Mouse (Mus musculus): ENCODE data around the gene Fam71a. TPM values are rescaled to one million over a fixed set of nuclear protein-coding genes. Genes with fewer than 3 reads are reported as not detected.

Fam71a gene
- polyA plus RNA-seq, 2 experiments, result not detected

DNA sequence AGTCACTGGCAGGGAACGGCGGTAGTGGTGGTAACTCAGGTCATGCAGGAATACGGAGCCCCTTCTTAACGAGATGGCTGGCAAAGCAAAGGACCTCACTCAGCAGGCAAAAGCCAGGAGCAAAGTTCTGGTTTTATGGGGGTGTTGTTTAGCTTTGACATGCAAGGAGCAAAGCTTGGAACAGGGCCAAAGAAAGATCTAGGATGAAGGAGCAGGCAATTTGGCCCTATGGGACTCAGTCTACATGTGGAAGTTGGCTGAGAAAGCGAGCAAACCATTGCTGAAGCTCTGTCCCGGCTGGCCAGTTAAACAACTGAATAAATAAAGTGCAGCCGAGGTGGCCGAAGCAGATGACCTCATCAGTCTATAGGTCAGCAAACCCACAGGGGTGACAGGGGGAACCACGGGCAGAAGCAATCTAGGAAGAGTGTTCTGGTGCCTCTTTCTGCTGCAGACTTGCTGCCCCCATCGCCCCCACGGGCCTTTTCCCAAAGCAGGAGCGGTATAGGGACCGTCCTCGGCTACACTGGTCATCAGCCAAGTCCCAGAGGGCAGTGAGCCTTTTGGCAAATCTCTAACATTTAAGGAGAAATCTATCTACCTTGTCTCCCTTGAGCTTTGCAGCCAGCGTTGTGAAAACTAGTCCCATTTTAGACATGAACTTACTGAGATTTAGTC is 14.0 kb upstream of the Fam71a start:
- no peak for DNase-seq (ENCODE audit: low read depth in 3 of 3, low spot score in 3 of 3)
- H3K9ac ChIP-seq (replicated peaks), result no peak overlapping the region
- H3K4me2 ChIP-seq (ENCODE audit: low read depth), result no peak overlapping the region
- H3K27me3 ChIP-seq (ENCODE audit: control insufficient read depth, insufficient read depth, low read length), result peaks cover 48% of the 10 kb centered on the region
- H3K4me1 ChIP-seq (replicated peaks; ENCODE audit: control insufficient read depth in 2 of 2, insufficient read depth in 2 of 2, low read length in 1 of 2), result peaks cover 0 to 6% of the 10 kb centered on the region in 2 experiments; a peak in 2 of 4 replicates
- H3K27ac ChIP-seq, result no peak overlapping the region
- H3K9me3 ChIP-seq (ENCODE audit: control insufficient read depth, low read length), result no peaks in the 10 kb centered on the region
- no peaks in the 10 kb centered on the region for H3K36me3 ChIP-seq (replicated peaks; ENCODE audit: control insufficient read depth, insufficient read depth, low read depth)
- ATAC-seq (ENCODE audit: insufficient read depth), result no peak
- WGBS (ENCODE audit: insufficient replicate concordance), result 31% methylated on average over 15 of the region's 15 CpGs
- H3K4me3 ChIP-seq (ENCODE audit: insufficient read depth in 1 of 2, low read depth in 2 of 2, low read length in 2 of 2), result no peak overlapping the region
- no peak for TF ChIP-seq EP300 (IDR thresholded peaks at IDR 0.05; ENCODE audit: low read depth)
- no peak for TF ChIP-seq CTCF (IDR thresholded peaks at IDR 0.05; ENCODE audit: low read depth)

DNA sequence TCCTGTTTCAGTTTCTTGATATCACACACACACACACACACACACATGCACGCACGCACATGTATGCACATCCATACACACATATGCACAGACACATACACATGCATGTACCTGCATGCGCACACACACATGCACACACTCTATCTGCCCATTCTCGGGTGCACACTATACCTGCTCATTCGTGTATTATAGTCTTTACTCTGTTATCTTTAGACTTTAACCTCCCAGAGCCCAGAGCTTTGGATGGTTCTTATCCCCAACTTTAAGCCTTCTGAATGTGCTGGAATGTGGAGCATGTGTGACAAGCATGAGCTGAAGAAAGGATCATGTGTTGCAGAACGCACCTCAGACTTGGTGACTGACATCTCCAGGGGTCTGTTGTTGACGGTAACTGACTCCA is 12.3 kb upstream of the Fam71a start:
- TF ChIP-seq EP300 (IDR thresholded peaks at IDR 0.05; ENCODE audit: low read depth) (no peak), CTCF (IDR thresholded peaks at IDR 0.05; ENCODE audit: low read depth) (no peak)
- no peaks in the 10 kb centered on the region for H3K9me3 ChIP-seq (ENCODE audit: control insufficient read depth, low read length)
- ATAC-seq (ENCODE audit: insufficient read depth), result no peak
- H3K36me3 ChIP-seq (replicated peaks; ENCODE audit: control insufficient read depth, insufficient read depth, low read depth), result no peaks in the 10 kb centered on the region
- no peak overlapping the region for H3K9ac ChIP-seq (replicated peaks)
- 63% methylated on average over 7 of the region's 7 CpGs for WGBS (ENCODE audit: insufficient replicate concordance)
- no peak overlapping the region for H3K4me2 ChIP-seq (ENCODE audit: low read depth)
- peaks cover 32% of the 10 kb centered on the region for H3K27me3 ChIP-seq (ENCODE audit: control insufficient read depth, insufficient read depth, low read length)
- DNase-seq (ENCODE audit: low read depth in 3 of 3, low spot score in 3 of 3), result no peak
- no peak overlapping the region for H3K4me3 ChIP-seq (ENCODE audit: insufficient read depth in 1 of 2, low read depth in 2 of 2, low read length in 2 of 2)
- peaks cover 0 to 6% of the 10 kb centered on the region in 2 experiments; a peak in 2 of 4 replicates for H3K4me1 ChIP-seq (replicated peaks; ENCODE audit: control insufficient read depth in 2 of 2, insufficient read depth in 2 of 2, low read length in 1 of 2)
- no peak overlapping the region for H3K27ac ChIP-seq

DNA sequence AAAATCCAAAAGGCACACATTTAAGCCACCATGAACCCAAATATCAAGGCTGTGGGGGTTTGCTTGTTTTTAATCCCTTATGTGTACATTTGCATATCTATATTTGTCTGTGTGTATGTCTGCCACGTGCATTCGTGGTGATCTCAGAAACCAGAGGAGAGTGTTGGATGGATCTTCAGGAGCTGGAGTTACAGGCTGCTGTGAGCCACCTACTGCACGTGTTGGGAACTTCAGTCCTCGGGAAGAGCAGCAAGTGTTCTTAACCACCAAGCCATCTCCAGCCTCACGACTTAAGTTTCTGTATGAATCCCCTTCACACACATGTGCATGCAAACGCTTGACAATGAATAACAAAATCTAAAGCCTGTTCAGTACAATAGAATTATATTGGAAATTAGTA is 7.9 kb upstream of the Fam71a start:
- no peak for TF ChIP-seq EP300 (IDR thresholded peaks at IDR 0.05; ENCODE audit: low read depth)
- peak; percentile 59 for TF ChIP-seq CTCF (IDR thresholded peaks at IDR 0.05; ENCODE audit: low read depth)
- Histone ChIP-seq H3K9me3 (ENCODE audit: control insufficient read depth, low read length) (no peaks in the 10 kb centered on the region), H3K4me2 (ENCODE audit: low read depth) (no peak overlapping the region), H3K4me1 (replicated peaks; ENCODE audit: control insufficient read depth in 2 of 2, insufficient read depth in 2 of 2, low read length in 1 of 2) (peaks cover 0 to 4% of the 10 kb centered on the region in 2 experiments; a peak in 2 of 4 replicates), H3K27me3 (ENCODE audit: control insufficient read depth, insufficient read depth, low read length) (no peaks in the 10 kb centered on the region; the same call in 1 of the 2 replicates), H3K36me3 (replicated peaks; ENCODE audit: control insufficient read depth, insufficient read depth, low read depth) (no peaks in the 10 kb centered on the region), H3K4me3 (ENCODE audit: insufficient read depth in 1 of 2, low read depth in 2 of 2, low read length in 2 of 2) (no peak overlapping the region), H3K27ac (no peak overlapping the region), H3K9ac (replicated peaks) (no peak overlapping the region)
- 9% methylated on average over 6 of the region's 6 CpGs for WGBS (ENCODE audit: insufficient replicate concordance)
- DNase-seq (ENCODE audit: low read depth in 3 of 3, low spot score in 3 of 3) (no peak), ATAC-seq (ENCODE audit: insufficient read depth) (no peak)

DNA sequence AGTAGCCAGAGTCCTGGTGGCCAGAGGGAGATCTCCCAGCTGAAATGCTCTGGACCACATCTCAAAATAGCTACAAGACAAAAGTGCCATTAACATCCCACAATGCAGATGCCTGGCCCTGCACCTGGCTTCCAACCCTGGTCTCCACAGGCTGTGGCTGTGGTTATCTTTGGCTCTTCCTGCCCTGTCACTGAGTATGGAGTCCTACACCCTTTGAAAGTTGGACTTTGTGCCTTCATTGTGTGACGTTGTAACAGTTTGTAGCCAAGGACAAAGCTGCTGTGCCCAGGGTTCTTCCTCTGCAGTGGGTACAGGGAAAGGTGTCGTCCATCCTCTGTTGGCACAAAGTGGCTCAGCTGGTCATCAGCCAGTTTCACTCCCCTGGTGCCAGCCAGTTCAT is 5.8 kb upstream of the Fam71a start:
- TF ChIP-seq EP300 (IDR thresholded peaks at IDR 0.05; ENCODE audit: low read depth), result no peak
- no peak for TF ChIP-seq CTCF (IDR thresholded peaks at IDR 0.05; ENCODE audit: low read depth)
- H3K9ac ChIP-seq (replicated peaks), result no peak overlapping the region
- WGBS (ENCODE audit: insufficient replicate concordance), result 39% methylated on average over 2 of the region's 2 CpGs
- H3K4me3 ChIP-seq (ENCODE audit: insufficient read depth in 1 of 2, low read depth in 2 of 2, low read length in 2 of 2), result no peak overlapping the region
- H3K27ac ChIP-seq, result no peak overlapping the region
- no peak overlapping the region for H3K4me2 ChIP-seq (ENCODE audit: low read depth)
- no peak for ATAC-seq (ENCODE audit: insufficient read depth)
- H3K9me3 ChIP-seq (ENCODE audit: control insufficient read depth, low read length), result no peaks in the 10 kb centered on the region
- 0 out of 4 replicates have a peak, but pooled peaks cover 0 to 3% of the 10 kb centered on the region in 2 experiments for H3K4me1 ChIP-seq (replicated peaks; ENCODE audit: control insufficient read depth in 2 of 2, insufficient read depth in 2 of 2, low read length in 1 of 2)
- H3K36me3 ChIP-seq (replicated peaks; ENCODE audit: control insufficient read depth, insufficient read depth, low read depth), result no peaks in the 10 kb centered on the region
- no peaks in the 10 kb centered on the region for H3K27me3 ChIP-seq (ENCODE audit: control insufficient read depth, insufficient read depth, low read length)
- no peak for DNase-seq (ENCODE audit: low read depth in 3 of 3, low spot score in 3 of 3)

DNA sequence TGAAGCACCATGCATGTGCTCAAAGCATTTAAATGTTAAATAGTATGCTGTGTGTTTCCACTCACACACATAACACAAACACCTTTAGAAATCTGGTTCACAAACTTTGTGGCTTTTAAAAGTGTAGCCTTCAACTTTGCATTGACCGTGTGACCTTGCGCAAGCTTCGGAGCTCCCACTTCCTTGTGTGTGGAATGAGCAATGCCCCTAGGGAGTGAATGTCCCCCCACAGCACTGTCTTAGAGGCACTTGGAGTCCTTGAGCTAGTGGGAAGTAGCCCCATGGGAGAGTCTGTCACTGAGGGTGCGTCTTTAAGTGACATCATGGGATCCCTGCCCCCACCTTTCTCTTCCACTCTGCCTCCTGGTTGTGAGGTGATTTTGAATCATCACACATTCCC is 1.6 kb upstream of the Fam71a start:
- Histone ChIP-seq H3K9ac (replicated peaks) (no peak overlapping the region), H3K36me3 (replicated peaks; ENCODE audit: control insufficient read depth, insufficient read depth, low read depth) (no peaks in the 10 kb centered on the region), H3K4me2 (ENCODE audit: low read depth) (no peak overlapping the region), H3K27ac (no peak overlapping the region), H3K4me3 (ENCODE audit: insufficient read depth in 1 of 2, low read depth in 2 of 2, low read length in 2 of 2) (no peak overlapping the region), H3K27me3 (ENCODE audit: control insufficient read depth, insufficient read depth, low read length) (no peaks in the 10 kb centered on the region), H3K9me3 (ENCODE audit: control insufficient read depth, low read length) (no peaks in the 10 kb centered on the region), H3K4me1 (replicated peaks; ENCODE audit: control insufficient read depth in 2 of 2, insufficient read depth in 2 of 2, low read length in 1 of 2) (0 out of 4 replicates have a peak, but pooled peaks cover 0 to 3% of the 10 kb centered on the region in 2 experiments)
- no peak for TF ChIP-seq EP300 (IDR thresholded peaks at IDR 0.05; ENCODE audit: low read depth)
- TF ChIP-seq CTCF (IDR thresholded peaks at IDR 0.05; ENCODE audit: low read depth), result no peak
- no peak for DNase-seq (ENCODE audit: low read depth in 3 of 3, low spot score in 3 of 3)
- ATAC-seq (ENCODE audit: insufficient read depth), result no peak
- WGBS (ENCODE audit: insufficient replicate concordance), result 64% methylated on average over 4 of the region's 4 CpGs
